Mouse (Mus musculus) embryonic facial prominence, embryonic 11.5 days (tissue): Measurements from ENCODE around the gene Fam168b. TPM values are rescaled to one million over a fixed set of nuclear protein-coding genes. Genes with fewer than 3 reads are reported as not detected.

Source experiments
- ATAC-seq: fragments of 200-750 bp; cut with Nextera tagmentation; replicated peaks from 2 replicates; pipeline ENCODE4 v1.8.0; 2017; ENCODE audit warnings: low read depth; ENCODE audit not compliant: insufficient number of reproducible peaks, low FRiP score, low TSS enrichment
- DNase-seq: peaks from one replicate; pipeline ENCODE4 v3.0.0-alpha.2; 2015; ENCODE audit warnings: low spot score
- H3K27ac ChIP-seq: fragments of 300-500 bp; sonication (generic); replicated peaks from 2 replicates; pipeline ENCODE4 v1.5.1; 2014; ENCODE audit warnings: mild to moderate bottlenecking, low read depth, low read length, control low read depth
- H3K27me3 ChIP-seq: fragments of 300-500 bp; sonication (generic); 2 replicates; pipeline ENCODE4 v1.6.1; 2014; ENCODE audit warnings: mild to moderate bottlenecking, low read length, moderate library complexity, mixed read lengths; ENCODE audit not compliant: control insufficient read depth, insufficient read depth
- H3K36me3 ChIP-seq: fragments of 300-500 bp; sonication (generic); replicated peaks from 2 replicates; pipeline ENCODE4 v1.6.1; 2014; ENCODE audit warnings: low read depth, mild to moderate bottlenecking, low read length, moderate library complexity, mixed read lengths; ENCODE audit not compliant: control insufficient read depth, insufficient read depth
- H3K4me1 ChIP-seq: fragments of 300-500 bp; sonication (generic); 2 replicates; pipeline ENCODE4 v1.6.1; 2014; ENCODE audit warnings: low read length, mixed read lengths; ENCODE audit not compliant: control insufficient read depth, insufficient read depth
- H3K4me2 ChIP-seq: fragments of 300-500 bp; sonication (generic); 2 replicates; pipeline ENCODE4 v1.6.1; 2014; ENCODE audit warnings: low read depth, mild to moderate bottlenecking, control low read depth, low read length, moderate library complexity
- H3K4me3 ChIP-seq: fragments of 300-500 bp; sonication (generic); 2 replicates; pipeline ENCODE4 v1.5.1; 2014; ENCODE audit warnings: low read depth, low read length, control low read depth
- H3K9ac ChIP-seq: fragments of 300-500 bp; sonication (generic); replicated peaks from 2 replicates; pipeline ENCODE4 v1.6.1; 2014; ENCODE audit warnings: mild to moderate bottlenecking, control low read depth, low read length
- H3K9me3 ChIP-seq: fragments of 300-500 bp; sonication (generic); replicated peaks from 2 replicates; pipeline ENCODE4 v1.6.1; 2016; ENCODE audit warnings: mild to moderate bottlenecking, low read length, inconsistent platforms, mixed read lengths; ENCODE audit not compliant: control insufficient read depth
- WGBS: fragments of 180-500 bp; shearing (Covaris S2); extraction: QIAGEN DNeasy Blood & Tissue Kit; methylation state at CpG from one replicate; pipeline ENCODE4 v1.1.7; 2014; 5-methylcytosine and 5-hydroxymethylcytosine counted together
- polyA plus RNA-seq: library from polyadenylated mRNA; unstranded; fragments of >200 nt; fragmentation: Nextera tagmentation; extraction: Ambion mirVana; gene quantifications from 2 replicates; pipeline ENCODE4 v1.2.1, GENCODE M21; 2014

Gene Fam168b
- polyA plus RNA-seq, 1 experiment from 2014 or later, result 92.8 TPM

- peak within 1 kb of the TSS; percentile 77 for H3K9ac ChIP-seq
- peak; percentile 84 for DNase-seq
- under 1% methylated on average over 38 of the region's 40 CpGs for WGBS
- H3K4me3 ChIP-seq, result peak within 1 kb of the TSS; percentile 65
- H3K9me3 ChIP-seq, result no peaks in the 10 kb centered on the region
- no peaks in the 10 kb centered on the region for H3K36me3 ChIP-seq
- H3K4me2 ChIP-seq, result peak within 1 kb of the TSS; percentile 83
- no peaks in the 10 kb centered on the region for H3K27me3 ChIP-seq
- ATAC-seq, result peak; percentile 75
- H3K4me1 ChIP-seq, result no peaks in the 10 kb centered on the region; the same call in 1 of the 2 replicates
- no peak within 1 kb of the TSS for H3K27ac ChIP-seq
Measured at GRCm38 (mm10) chr1:34849745-34850342, 7.0 kb upstream of the Fam168b start, which contains the start of gene Plekhb2. TSS of gene Plekhb2 (plus strand) at chr1:34849976.

- H3K4me3 ChIP-seq, result no peak overlapping the region
- H3K9ac ChIP-seq, result no peak overlapping the region
- H3K4me2 ChIP-seq, result no peak overlapping the region
- ATAC-seq (no peak), DNase-seq (no peak)
- no peak overlapping the region for H3K27ac ChIP-seq
- H3K36me3 ChIP-seq, result no peaks in the 10 kb centered on the region
- no peaks in the 10 kb centered on the region for H3K27me3 ChIP-seq
- WGBS, result 87% methylated on average over 3 of the region's 3 CpGs
- no peaks in the 10 kb centered on the region for H3K9me3 ChIP-seq
- no peaks in the 10 kb centered on the region; the same call in 1 of the 2 replicates for H3K4me1 ChIP-seq
Measured at GRCm38 (mm10) chr1:34847070-34847469, 4.2 kb upstream of the Fam168b start.

- Histone ChIP-seq H3K9me3 (no peaks in the 10 kb centered on the region), H3K4me1 (no peaks in the 10 kb centered on the region; the same call in 1 of the 2 replicates), H3K4me2 (peak overlapping the region; percentile 82), H3K4me3 (peak overlapping the region; percentile 70), H3K27ac (peak overlapping the region; percentile 95), H3K36me3 (no peaks in the 10 kb centered on the region; the same call in 1 of the 2 replicates), H3K27me3 (no peaks in the 10 kb centered on the region), H3K9ac (peak overlapping the region; percentile 94)
- DNase-seq (peak; percentile 74), ATAC-seq (peak; percentile 82)
- WGBS, result 0% methylated on average over 36 of the region's 51 CpGs
Measured at GRCm38 (mm10) chr1:34842389-34842861, 440 bp downstream of the Fam168b start.

GRCm38 (mm10) chr1:34841709-34842388, 1.0 kb downstream of the Fam168b start:
- peak overlapping the region; percentile 70 for H3K4me3 ChIP-seq
- H3K4me1 ChIP-seq, result no peaks in the 10 kb centered on the region; the same call in 1 of the 2 replicates
- no peak for ATAC-seq
- peak overlapping the region; percentile 94 for H3K9ac ChIP-seq
- no peaks in the 10 kb centered on the region for H3K27me3 ChIP-seq
- 2% methylated on average over 12 of the region's 12 CpGs for WGBS
- peak; percentile 30 for DNase-seq
- no peaks in the 10 kb centered on the region for H3K9me3 ChIP-seq
- H3K27ac ChIP-seq, result peak overlapping the region; percentile 95; the same call in 1 of the 2 replicates
- H3K4me2 ChIP-seq, result peak overlapping the region; percentile 82
- H3K36me3 ChIP-seq, result no peaks in the 10 kb centered on the region; the same call in 1 of the 2 replicates

GRCm38 (mm10) chr1:34839241-34839640, 3.6 kb downstream of the Fam168b start:
- Histone ChIP-seq H3K4me1 (no peaks in the 10 kb centered on the region; the same call in 1 of the 2 replicates), H3K4me2 (no peak overlapping the region), H3K9ac (no peak overlapping the region; the same call in 1 of the 2 replicates), H3K27ac (no peak overlapping the region), H3K9me3 (no peaks in the 10 kb centered on the region), H3K27me3 (no peaks in the 10 kb centered on the region), H3K36me3 (peaks cover 6% of the 10 kb centered on the region), H3K4me3 (no peak overlapping the region)
- no peak for DNase-seq
- ATAC-seq, result no peak
- WGBS, result 58% methylated on average over 12 of the region's 12 CpGs

- ATAC-seq (no peak), DNase-seq (no peak)
- Histone ChIP-seq H3K4me1 (no peaks in the 10 kb centered on the region; the same call in 1 of the 2 replicates), H3K36me3 (peaks cover 6% of the 10 kb centered on the region), H3K9ac (no peak overlapping the region), H3K27ac (no peak overlapping the region), H3K4me2 (no peak overlapping the region), H3K9me3 (no peaks in the 10 kb centered on the region), H3K27me3 (no peaks in the 10 kb centered on the region), H3K4me3 (no peak overlapping the region)
- 78% methylated on average over 6 of the region's 6 CpGs for WGBS
Measured at GRCm38 (mm10) chr1:34837951-34838689, 4.7 kb downstream of the Fam168b start.

GRCm38 (mm10) chr1:34834904-34835303, 8.0 kb downstream of the Fam168b start:
- Histone ChIP-seq H3K36me3 (peaks cover 6% of the 10 kb centered on the region), H3K9me3 (no peaks in the 10 kb centered on the region), H3K4me3 (no peak overlapping the region), H3K27me3 (no peaks in the 10 kb centered on the region), H3K4me1 (no peaks in the 10 kb centered on the region), H3K4me2 (no peak overlapping the region), H3K9ac (no peak overlapping the region), H3K27ac (no peak overlapping the region)
- ATAC-seq, result no peak
- DNase-seq, result no peak
- 87% methylated on average over 2 of the region's 2 CpGs for WGBS
